Mouse (Mus musculus): ENCODE measurements around the gene Dhcr7.

DNA sequence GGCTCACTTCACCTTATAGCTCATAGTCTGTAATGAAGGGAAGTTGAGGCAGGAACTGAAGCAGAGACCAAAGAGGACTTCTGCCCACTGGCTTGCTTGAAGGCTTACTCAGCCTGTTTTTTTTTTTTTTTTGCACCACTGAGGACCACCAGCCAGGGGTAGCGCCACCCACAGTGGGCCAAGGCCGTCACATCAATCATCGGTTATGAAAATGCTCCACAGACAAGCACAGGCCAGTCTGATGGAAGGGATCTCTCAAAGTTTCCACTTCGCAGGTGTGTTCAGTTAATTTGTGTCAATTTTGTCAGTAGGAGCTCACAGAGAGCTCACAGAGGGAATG, 291 bp downstream of the Dhcr7 start:
- TF ChIP-seq POLR2A (IDR thresholded peaks at IDR 0.05; ENCODE audit: borderline replicate concordance, low read depth, low read length) (no peak), CTCF (IDR thresholded peaks at IDR 0.05; ENCODE audit: low read depth, low read length) (no peak)
